20 mouse cellular contexts compared by ENCODE assay signal in genomic region chr2:156642931-156643330, GRCm38 (mm10).
"Had no signal": no experiment of that assay in that cellular context is flagged by ENCODE, and none has a peak within 500 bp of the region (broad histone marks: within the 10 kb centered on the region; RNA-seq: fewer than 3 reads in every experiment).

No protein-coding gene starts in this region.

- H3K4me3 ChIP-seq: liver, embryonic 15.5 days; lung, embryonic 15.5 days; megakaryocyte, embryonic 14.5 days; midbrain, embryonic 13.5 days; myocyte; neural tube, embryonic 13.5 days; neural tube, embryonic 15.5 days had no signal

- H3K4me1 ChIP-seq: liver, embryonic 15.5 days; lung, embryonic 15.5 days; megakaryocyte, embryonic 14.5 days had no signal

- H3K9me3 ChIP-seq: liver, embryonic 15.5 days; lung, embryonic 15.5 days; midbrain, embryonic 13.5 days; neural tube, embryonic 13.5 days; neural tube, embryonic 15.5 days had no signal

- H3K27ac ChIP-seq: liver, embryonic 15.5 days; lung, embryonic 15.5 days; macrophage; midbrain, embryonic 13.5 days; neural tube, embryonic 13.5 days; neural tube, embryonic 15.5 days had no signal

- ATAC-seq: liver, postnatal 0 days; lung, postnatal 0 days; midbrain, embryonic 13.5 days; midbrain, embryonic 16.5 days had no signal

- DNase-seq: liver, postnatal 0 days; lung, adult 2 months; lung, postnatal 14 days; lung, postnatal 36 days; retina, postnatal 1 day; right cerebral cortex, adult 18-20 months; thymus, adult 18-20 months; thymus, postnatal 14 days; thymus, postnatal 36 days had no signal

- H3K27me3 ChIP-seq: lung, embryonic 15.5 days; midbrain, embryonic 13.5 days; neural tube, embryonic 15.5 days had no signal

- H3K36me3 ChIP-seq: liver, embryonic 15.5 days; lung, embryonic 15.5 days; midbrain, embryonic 13.5 days; neural tube, embryonic 13.5 days; neural tube, embryonic 15.5 days had no signal

- H3K9ac ChIP-seq: liver, embryonic 15.5 days; liver, postnatal 0 days; lung, embryonic 15.5 days; midbrain, embryonic 13.5 days; neural tube, embryonic 13.5 days; neural tube, embryonic 15.5 days had no signal

- H3K4me2 ChIP-seq: liver, embryonic 15.5 days; lung, embryonic 15.5 days; midbrain, embryonic 11.5 days; midbrain, embryonic 13.5 days; neural tube, embryonic 13.5 days; neural tube, embryonic 15.5 days had no signal
